Mouse (Mus musculus): ENCODE data around the gene Olfr374.

Gene Olfr374

GRCm38 (mm10) chr8:72135446-72136301 lies 28.8 kb downstream of the Olfr374 start:
- no peak for DNase-seq (ENCODE audit: low spot score)

GRCm38 (mm10) chr8:72136302-72136978 lies 29.6 kb downstream of the Olfr374 start:
- DNase-seq (ENCODE audit: low spot score), result peak; percentile 19

- DNase-seq (ENCODE audit: low spot score), result no peak
Observed at GRCm38 (mm10) chr8:72137431-72137830, 30.6 kb downstream of the Olfr374 start.

DNA sequence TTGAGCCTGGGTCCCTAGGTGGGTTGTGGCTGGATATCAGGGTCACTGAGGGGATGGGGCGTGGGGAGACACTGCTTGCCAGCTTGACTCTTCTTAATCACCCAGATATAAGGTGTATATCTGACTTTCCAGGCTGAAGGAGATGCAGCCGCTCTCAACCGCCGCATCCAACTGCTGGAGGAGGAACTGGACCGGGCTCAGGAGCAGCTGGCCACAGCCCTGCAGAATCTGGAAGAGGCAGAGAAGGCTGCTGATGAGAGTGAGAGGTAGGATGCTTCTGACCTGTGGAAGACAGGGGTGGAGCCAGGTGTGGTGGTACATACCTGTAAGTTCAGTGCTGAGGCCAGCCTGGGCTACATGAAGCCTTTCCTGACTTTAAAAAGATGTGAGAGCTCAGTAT lies 31.6 kb downstream of the Olfr374 start:
- no peak for DNase-seq (ENCODE audit: low spot score)

DNA sequence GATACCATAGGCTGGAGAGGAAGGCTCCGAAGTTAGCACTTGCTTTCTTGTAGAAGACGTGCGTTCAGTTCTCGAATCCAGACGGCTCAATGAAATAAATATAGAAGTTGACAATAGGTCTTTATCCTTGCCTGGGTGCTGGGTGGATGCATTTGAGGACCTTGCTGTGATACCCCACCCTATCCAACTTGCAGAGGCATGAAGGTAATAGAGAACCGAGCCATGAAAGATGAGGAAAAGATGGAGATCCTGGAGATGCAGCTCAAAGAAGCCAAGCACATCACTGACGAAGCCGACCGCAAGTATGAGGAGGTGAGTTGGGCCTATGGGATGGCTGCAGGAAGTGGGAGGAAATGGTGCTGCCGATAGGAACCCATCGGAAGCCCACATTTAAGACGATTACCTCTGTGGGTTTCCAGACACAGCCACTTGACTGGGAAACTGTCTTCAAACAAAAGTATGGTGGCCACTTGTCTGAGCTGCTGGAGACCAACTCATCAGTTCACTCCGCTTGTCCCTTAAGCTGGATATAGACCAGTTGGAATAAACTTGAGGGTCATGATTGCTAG lies 36.5 kb downstream of the Olfr374 start:
- no peak for DNase-seq (ENCODE audit: low spot score)

- DNase-seq (ENCODE audit: low spot score), result no peak
Observed at GRCm38 (mm10) chr8:72144345-72144975, 37.6 kb downstream of the Olfr374 start.

- no peak for DNase-seq (ENCODE audit: low spot score)
Observed at GRCm38 (mm10) chr8:72145511-72145910, 38.7 kb downstream of the Olfr374 start.

DNA sequence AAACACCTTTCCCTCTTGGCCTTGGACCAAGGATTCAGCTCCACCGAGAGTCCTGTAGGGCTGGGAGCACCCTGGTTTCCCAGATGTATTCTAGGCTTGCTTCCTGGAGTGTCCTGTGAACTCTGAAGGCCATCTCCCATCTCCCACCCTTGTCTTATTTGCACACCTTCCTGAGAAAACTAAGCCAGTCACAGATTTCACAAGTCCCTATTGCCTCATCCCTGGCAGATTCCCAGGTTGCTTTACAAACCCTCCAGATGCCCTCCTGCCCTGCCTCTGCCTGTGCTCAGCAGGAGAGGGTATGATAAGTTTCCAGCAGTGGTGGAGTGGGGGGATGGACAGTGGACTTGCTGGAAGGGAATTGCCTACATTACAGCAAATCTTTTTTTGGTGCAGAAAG lies 39.2 kb downstream of the Olfr374 start:
- no peak for DNase-seq (ENCODE audit: low spot score)

DNA sequence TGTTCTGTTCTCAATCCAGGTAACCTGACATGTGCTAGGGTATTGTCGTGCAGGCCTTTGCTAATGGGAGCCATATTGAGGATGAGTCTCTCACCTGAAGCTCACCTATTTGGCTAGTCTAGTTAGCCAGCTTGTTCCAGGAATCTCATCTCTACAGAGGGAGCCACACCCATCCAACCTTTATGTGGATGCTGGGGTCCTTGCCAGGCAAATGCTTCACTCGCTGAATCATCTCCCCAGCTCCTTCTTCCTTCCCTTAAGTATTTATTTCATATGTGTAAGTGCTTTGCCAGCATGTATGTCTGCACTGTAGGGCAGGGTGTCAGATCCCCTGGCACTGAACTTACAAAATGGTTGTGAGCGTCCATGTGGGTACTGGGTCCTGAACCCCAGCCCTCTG lies 39.7 kb downstream of the Olfr374 start:
- no peak for DNase-seq (ENCODE audit: low spot score)

GRCm38 (mm10) chr8:72147266-72147665 lies 40.4 kb downstream of the Olfr374 start:
- no peak for DNase-seq (ENCODE audit: low spot score)

DNA sequence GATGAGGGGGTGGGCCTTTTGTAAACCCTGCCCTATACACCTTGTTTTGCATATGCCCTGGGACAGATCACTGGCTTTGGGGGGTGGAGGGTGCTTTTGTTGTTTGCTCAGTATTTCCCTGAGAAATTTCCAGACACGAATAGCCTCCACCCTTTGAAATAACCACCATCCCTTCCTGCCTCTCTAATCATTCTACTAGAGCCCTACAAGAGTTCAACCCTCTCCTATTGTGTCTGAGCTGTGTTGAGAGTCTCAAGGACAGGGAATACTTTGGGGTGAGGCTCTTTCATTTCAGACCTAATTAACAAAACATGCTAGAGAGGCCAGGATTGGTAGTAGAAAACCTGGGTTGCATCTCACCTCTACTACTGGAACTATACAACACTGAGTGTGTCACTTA lies 42.2 kb downstream of the Olfr374 start:
- DNase-seq (ENCODE audit: low spot score), result no peak

DNA sequence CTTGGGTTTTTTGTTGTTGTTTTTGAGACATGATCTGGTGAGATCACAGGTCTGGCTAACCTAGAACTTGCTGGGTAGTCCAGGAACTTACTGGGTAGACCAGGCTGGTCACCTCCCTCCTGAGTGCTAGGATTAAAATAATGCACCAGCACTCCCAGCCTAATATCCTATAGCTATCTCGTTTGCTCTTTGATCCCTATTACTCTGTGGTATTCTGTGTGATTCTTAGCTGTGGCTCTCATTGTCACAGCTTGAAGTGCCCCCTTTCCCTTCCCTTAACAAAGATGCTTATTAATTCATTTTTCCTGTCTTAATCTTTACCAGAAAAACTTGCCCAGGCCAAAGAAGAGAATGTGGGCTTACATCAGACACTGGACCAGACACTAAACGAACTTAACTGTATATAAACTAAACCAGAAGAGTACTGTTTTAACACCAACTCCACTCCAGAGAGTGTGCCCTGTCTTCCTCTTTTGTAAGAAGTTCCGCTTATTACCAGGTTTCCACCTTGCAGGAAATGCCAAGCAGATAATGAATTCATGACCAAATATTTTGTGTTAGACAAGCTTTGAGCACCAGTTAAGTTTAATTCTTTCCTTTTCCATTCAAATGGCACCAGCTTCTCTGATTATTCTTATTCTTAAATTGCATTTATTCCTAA lies 44.7 kb downstream of the Olfr374 start:
- DNase-seq (ENCODE audit: low spot score), result no peak

DNA sequence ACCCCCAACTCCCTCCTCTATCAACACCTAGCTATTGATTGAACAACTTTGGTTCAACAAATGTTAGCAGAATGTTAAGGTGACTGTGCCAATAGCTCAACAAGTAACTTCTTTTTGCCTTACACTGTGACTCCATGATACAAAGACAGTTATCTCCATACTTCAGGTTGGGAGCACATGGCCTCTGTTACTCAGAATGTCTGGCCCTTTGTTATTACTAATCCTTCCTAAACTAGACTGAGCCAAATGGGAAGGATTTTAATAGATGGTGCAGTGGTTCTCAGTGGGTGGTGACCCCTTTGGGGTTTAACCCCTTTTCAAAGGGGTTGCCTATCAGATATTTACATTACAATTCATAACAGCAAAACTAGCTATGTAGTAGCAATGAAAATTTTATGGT lies 46.5 kb downstream of the Olfr374 start:
- no peak for DNase-seq (ENCODE audit: low spot score)

DNA sequence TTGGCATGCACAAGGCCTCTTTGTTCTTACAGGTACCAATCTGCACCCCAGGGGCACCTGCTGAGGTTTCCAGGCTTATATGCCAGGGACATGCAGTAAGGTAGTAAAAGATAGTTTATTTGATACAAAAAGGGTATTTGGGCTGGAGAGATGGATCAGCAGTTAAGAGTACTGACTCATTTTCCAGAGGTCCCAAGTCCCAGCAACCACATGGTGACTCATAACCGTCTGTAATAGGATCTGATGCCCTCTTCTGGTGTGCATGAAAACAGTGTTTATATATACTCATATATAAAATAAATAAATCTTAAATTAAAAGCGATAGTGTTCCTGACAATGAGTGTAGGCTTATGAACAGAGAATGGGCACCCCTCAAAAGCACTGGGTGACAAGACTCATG lies 51.3 kb downstream of the Olfr374 start:
- DNase-seq (ENCODE audit: low spot score), result no peak

GRCm38 (mm10) chr8:72158726-72159125 lies 51.9 kb downstream of the Olfr374 start:
- DNase-seq (ENCODE audit: low spot score), result no peak

GRCm38 (mm10) chr8:72160007-72160406 lies 53.2 kb downstream of the Olfr374 start:
- DNase-seq (ENCODE audit: low spot score), result no peak

- peak; percentile 99 for DNase-seq (ENCODE audit: low spot score)
Observed at GRCm38 (mm10) chr8:72160707-72161697, 54.2 kb downstream of the Olfr374 start, which contains the start of gene Rab8a. TSS of gene Rab8a (plus strand) at chr8:72161200.

GRCm38 (mm10) chr8:72162821-72163220 lies 56.0 kb downstream of the Olfr374 start:
- DNase-seq (ENCODE audit: low spot score), result no peak

All from urinary bladder, postnatal 10 days (tissue).